Comparison of ENCODE assay signal across 1 mouse cellular context in genomic region chr2:35503021-35503722, GRCm38 (mm10).
TF ChIP-seq lines count a peak whose summit lies in the region.

No protein-coding gene starts in this region.

TF ChIP-seq in MEL, 35 proteins besides CTCF, POLR2A, EP300 and RAD21 (continued from another document):
- TF ChIP-seq HCFC1 (IDR thresholded peaks at IDR 0.05; ENCODE audit: low read depth, low read length): peak; percentile 58; the same call in 1 of the 2 replicates
- no peak for TF ChIP-seq GATA1 (IDR thresholded peaks at IDR 0.05; ENCODE audit: low read depth, low read length)
- no peak for TF ChIP-seq MAZ (IDR thresholded peaks at IDR 0.05; ENCODE audit: low read depth, low read length)
- TF ChIP-seq MXI1 (IDR thresholded peaks at IDR 0.05; ENCODE audit: low read depth, low read length): no peak; the same call in 1 of the 2 replicates
- no peak for TF ChIP-seq MYC (IDR thresholded peaks at IDR 0.05; ENCODE audit: low read depth, low read length)
- TF ChIP-seq TBP (IDR thresholded peaks at IDR 0.05; ENCODE audit: low read depth, low read length): no peak
- TF ChIP-seq ETS1 (IDR thresholded peaks at IDR 0.05; ENCODE audit: low read depth, low read length): 0 out of 2 replicates have a peak, but pooled peaks have one; percentile 8
- TF ChIP-seq MYB (IDR thresholded peaks at IDR 0.05; ENCODE audit: low read depth, low read length): no peak
- TF ChIP-seq POLR2AphosphoS2 (IDR thresholded peaks at IDR 0.05; ENCODE audit: low read length): no peak
- peak; percentile 51; the same call in 1 of the 2 replicates for TF ChIP-seq ELF1 (IDR thresholded peaks at IDR 0.05; ENCODE audit: low read depth, low read length)
- TF ChIP-seq MEF2A (IDR thresholded peaks at IDR 0.05; ENCODE audit: extremely low read depth, insufficient replicate concordance, low read depth, low read length, poor library complexity, severe bottlenecking): no peak
- no peak for TF ChIP-seq ZNF384 (IDR thresholded peaks at IDR 0.05; ENCODE audit: low read depth, low read length)
- no peak for TF ChIP-seq MAFK (IDR thresholded peaks at IDR 0.05; ENCODE audit: borderline replicate concordance, low read depth, low read length)
- TF ChIP-seq UBTF (IDR thresholded peaks at IDR 0.05; ENCODE audit: borderline replicate concordance, insufficient read depth, low read depth, low read length): no peak
- TF ChIP-seq KAT2A (conservative IDR thresholded peaks at IDR 0.05; ENCODE audit: low read depth, low read length): no peak
- TF ChIP-seq MAX (IDR thresholded peaks at IDR 0.05; ENCODE audit: low read length): no peak; the same call in none of the 2 replicates
- peak; percentile 61 for TF ChIP-seq NRF1 (IDR thresholded peaks at IDR 0.05; ENCODE audit: insufficient read depth, low read depth, low read length, poor library complexity, severe bottlenecking)
- TF ChIP-seq USF1 (IDR thresholded peaks at IDR 0.05; ENCODE audit: low read depth, low read length): no peak
- TF ChIP-seq ZC3H11A (IDR thresholded peaks at IDR 0.05; ENCODE audit: low read depth, low read length): 0 out of 2 replicates have a peak, but pooled peaks have one; percentile 12
TF ChIP-seq in MEL: peak in this region for 8.
